Mouse (Mus musculus) small intestine, adult 2 months (tissue): ENCODE results near the gene Bmper.

Experiments
- CTCF ChIP-seq: fragments of 200-500 bp; IDR thresholded peaks from 2 replicates; pipeline ENCODE4 v1.5.1; 2012; ENCODE audit warnings: low read depth, mild to moderate bottlenecking, control low read depth, inconsistent platforms, low read length, moderate library complexity, mixed read lengths; ENCODE audit not compliant: insufficient replicate concordance, insufficient read length; ENCODE audit errors: extremely low read depth
- POLR2A ChIP-seq: fragments of 200-500 bp; IDR thresholded peaks from 2 replicates; pipeline ENCODE4 v1.6.1; 2012; ENCODE audit warnings: low read depth, mild to moderate bottlenecking, control low read depth, inconsistent platforms, low read length, moderate library complexity

- no peak for TF ChIP-seq CTCF
- TF ChIP-seq POLR2A: no peak
Observed at GRCm38 (mm10) chr9:23485851-23486250, 263.0 kb downstream of the Bmper start.
